Mouse (Mus musculus): ENCODE measurements around the gene Anks1b.

The Anks1b gene

DNA sequence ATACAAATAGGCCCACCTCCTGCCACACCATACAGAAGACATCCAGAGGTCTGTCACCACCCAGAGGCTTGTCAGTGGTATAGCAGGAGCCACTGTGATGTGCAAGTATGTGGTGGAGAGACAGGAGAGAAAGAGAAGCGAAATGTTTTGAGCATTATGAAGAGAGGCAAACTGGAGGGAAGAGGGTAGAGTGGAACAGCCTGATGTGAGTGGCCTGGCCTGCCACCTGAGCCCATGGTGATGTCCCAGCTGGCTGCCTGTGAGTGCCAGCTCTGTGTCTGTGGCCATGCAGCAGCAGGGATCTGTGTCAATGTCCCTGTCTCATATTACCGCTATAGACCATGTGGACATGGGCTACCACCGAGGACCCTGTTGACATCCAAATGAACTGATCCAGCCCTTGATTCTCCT lies 102.1 kb downstream of the Anks1b start:
- no peak for DNase-seq

DNA sequence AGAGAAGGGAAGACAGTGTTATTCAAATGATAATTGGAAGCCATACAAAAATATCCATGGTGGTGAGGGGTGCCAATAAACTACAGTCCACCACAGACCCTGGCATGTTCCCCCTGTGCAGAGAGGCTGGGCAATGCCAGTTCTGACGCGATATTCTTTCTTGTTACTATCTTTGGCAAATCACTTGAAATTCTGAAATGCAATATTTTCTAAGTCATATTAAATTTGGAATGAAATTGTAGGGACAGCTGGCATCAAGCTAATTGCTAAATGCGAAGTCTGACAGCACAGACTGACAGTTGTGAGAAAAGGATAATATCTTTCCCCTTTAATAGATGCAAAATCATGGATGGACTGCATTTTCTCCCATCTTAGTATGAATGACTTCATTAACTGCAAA lies 103.3 kb downstream of the Anks1b start:
- DNase-seq: no peak

GRCm38 (mm10) chr10:89994171-89994570 lies 120.9 kb downstream of the Anks1b start:
- DNase-seq: no peak

- no peak for DNase-seq
Observed at GRCm38 (mm10) chr10:89995621-89996428, 122.5 kb downstream of the Anks1b start.

DNA sequence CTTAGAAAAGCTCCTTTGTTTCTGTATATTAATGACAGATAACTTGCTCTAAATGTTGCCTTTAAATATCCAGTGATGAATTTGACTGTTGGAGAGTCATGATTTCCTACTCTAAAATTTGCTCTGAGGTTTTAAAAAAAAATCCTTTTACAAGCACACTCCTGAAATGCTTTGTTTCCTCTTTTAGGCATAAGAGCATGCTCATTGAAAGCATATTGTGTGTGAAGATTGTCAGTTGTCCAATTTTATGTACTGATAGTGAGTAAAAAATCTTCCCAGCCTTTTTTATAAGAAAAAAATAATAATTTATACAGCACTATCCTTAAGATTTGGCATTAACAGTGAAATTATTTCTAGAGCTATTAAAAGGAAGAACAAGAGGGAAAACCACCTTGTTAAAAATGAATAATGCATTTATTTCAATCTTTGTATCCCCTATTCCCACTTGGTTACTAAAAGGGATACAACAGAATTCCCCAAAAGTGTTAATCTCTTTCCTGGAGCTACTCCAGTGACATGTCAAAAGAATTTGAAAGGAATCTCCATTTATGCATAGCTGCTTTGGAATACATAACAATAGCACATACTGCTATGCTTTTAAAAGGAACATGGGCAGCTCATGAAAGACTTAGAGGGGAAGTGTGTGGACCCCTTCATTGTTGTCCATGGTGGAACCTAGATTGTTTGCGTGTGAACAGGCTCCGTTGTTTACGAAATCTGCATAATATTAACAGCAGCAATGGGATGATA lies 130.8 kb downstream of the Anks1b start:
- no peak for DNase-seq

DNA sequence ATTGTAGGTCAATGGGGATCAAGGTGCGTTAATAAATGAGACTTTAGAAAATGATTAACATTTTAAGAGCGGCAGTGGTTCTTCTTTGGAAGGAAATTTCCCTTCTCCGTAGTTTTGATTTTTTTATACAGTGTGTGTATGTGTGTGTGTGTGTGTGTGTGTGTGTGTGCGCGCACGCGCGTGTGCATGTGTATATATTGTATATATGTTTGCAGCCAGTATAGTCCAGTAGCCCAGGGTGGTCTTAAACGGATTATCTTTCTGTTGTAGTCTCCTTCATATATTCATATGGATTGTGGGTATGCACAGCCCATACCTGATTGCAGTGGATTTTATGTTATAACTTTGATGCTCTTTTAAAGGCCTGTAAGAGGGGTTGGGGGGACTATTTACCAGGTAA lies 131.6 kb downstream of the Anks1b start:
- DNase-seq: no peak

GRCm38 (mm10) chr10:90033037-90033436 lies 159.7 kb downstream of the Anks1b start:
- DNase-seq: no peak

- DNase-seq: no peak
Observed at GRCm38 (mm10) chr10:90043287-90043686, 170.0 kb downstream of the Anks1b start.

DNA sequence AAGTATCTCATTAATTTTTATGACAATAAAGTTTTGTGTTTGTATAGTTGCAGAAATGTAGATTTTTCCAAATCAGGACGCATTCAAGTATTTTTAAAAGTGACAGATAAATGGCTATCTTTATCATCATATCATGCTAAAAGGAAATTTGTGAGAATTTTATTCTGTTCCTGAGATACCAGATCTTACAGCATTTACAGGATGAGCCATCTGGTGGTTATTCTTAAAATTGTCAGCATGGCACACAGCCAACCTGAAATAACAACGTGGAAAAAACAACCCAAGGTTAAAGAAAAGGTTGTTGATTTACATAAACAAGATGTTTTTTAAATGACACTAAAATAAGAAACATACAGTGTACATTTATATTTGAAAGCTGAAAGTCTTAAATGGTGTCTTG lies 170.5 kb downstream of the Anks1b start:
- DNase-seq: peak; percentile 33

DNA sequence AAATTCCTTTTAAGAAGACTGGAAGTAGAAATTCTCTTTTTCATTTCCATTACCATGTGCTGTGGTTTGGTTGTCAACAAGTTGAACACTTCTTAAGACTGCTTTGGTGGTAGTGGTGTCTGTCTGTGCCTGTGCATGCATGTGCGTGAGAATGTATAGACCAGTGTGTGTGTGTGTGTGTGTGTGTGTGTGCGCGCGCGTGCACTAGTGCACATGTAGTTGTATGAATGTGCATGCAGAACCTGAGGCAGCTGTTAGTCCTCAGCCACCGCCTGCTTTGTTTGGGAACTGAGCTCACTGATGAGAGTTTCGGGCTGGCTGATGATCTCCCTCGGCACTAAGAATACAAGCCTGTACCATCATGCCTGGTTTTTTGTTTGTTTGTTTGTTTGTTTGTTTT lies 170.9 kb downstream of the Anks1b start:
- DNase-seq: no peak

GRCm38 (mm10) chr10:90068651-90069050 lies 195.3 kb downstream of the Anks1b start:
- no peak for DNase-seq

DNA sequence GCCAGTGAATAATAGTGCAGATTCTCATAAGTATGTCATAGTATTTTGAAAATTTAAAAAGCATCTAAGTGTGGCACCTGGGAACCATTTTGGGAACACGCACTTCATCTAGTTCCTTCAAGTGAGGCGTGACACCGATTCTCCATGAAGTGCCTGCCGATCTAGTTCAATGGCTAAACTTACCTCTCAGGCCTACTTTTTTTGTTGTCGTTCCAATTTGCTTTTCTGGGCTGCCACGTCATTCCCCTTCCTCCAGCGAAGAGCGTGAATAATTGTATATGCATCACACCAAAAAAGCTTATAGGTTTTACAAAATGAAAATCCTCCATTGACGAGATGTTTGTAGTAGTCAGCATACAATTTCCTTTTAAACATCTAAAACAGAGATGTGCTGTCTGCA lies 204.6 kb downstream of the Anks1b start:
- no peak for DNase-seq

GRCm38 (mm10) chr10:90081151-90081550 lies 207.8 kb downstream of the Anks1b start:
- DNase-seq: no peak

DNA sequence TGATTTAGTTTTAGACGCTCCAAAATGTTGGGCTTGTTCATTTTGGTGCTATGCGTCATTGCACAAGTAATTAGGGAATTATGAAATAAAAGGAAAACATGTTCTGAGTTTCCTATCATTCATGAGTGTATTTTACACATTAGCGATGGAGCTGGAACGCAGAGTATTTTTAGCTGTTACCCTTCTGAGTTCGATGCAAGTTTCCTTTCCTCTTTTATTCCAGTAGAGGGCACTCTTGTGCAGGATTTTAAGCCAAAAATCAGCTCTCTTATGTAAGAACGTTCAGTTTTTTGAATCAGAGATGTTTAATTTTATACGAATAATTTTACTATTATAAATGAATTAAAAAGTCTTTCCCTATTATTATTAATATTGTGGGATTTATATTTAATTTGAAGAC lies 208.3 kb downstream of the Anks1b start:
- DNase-seq: no peak

DNA sequence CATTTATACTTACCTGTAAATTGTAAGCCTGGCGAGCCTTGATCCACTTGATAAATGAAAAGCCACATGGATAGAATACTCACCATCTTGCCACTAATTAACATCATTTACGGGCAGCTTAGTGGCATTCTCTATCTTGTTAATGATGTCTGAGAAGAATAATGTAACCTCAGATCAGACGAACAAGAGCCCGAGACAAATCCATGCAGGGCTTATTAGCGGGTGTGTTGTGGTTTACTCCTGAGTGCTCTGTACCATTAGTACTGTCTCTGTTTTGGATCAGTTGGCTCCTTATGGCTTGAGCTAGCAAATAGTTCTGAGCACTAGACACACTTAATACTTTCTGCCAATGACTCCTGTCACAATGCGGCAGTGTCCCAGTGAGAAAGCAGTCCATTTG lies 220.6 kb downstream of the Anks1b start:
- DNase-seq: no peak

GRCm38 (mm10) chr10:90112662-90113061 lies 239.4 kb downstream of the Anks1b start:
- DNase-seq: peak; percentile 50

DNA sequence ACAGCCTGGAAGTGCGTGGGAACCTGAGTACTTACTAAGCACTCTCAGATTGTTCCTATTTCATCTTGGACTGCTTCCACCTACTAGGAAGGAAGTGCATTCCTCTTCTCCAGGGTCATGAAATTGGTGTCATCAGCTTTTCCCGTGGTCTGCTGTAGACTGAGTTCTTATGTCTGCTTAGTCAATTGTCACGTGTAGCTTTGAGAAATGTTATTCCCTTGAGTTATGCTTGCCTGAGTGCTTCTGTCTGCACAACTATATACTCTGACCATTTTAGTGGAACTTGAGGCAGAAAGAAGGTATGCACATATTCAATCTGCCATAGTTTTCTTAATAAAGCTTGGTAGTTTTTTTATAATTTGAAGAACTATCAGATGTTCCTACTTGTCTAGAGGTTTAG lies 243.6 kb downstream of the Anks1b start:
- no peak for DNase-seq

DNA sequence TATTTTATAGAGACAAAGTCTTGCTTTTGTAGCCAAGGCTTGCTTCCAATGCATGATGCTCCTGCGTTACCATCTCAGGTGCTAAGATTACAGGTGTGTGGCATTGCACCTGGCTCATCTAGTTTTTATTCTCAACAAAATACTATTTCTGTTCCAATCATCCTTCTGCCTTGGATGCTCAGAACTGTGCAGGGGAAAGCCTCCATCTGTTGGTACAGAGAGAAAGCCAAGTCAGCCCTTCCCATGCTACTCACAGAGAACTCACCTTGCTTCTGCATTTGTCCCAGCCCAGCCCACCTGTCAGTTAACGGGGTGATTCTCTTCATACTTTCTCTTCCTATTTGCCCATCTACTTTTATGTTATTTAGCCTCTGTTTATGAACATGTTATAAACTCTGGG lies 244.5 kb downstream of the Anks1b start:
- no peak for DNase-seq

GRCm38 (mm10) chr10:90137538-90137937 lies 264.2 kb downstream of the Anks1b start:
- DNase-seq: no peak

- no peak for DNase-seq
Observed at GRCm38 (mm10) chr10:90140947-90141346, 267.6 kb downstream of the Anks1b start.

- no peak for DNase-seq
Observed at GRCm38 (mm10) chr10:90144444-90144843, 271.1 kb downstream of the Anks1b start.

- DNase-seq: no peak
Observed at GRCm38 (mm10) chr10:90151510-90151909, 278.2 kb downstream of the Anks1b start.

DNA sequence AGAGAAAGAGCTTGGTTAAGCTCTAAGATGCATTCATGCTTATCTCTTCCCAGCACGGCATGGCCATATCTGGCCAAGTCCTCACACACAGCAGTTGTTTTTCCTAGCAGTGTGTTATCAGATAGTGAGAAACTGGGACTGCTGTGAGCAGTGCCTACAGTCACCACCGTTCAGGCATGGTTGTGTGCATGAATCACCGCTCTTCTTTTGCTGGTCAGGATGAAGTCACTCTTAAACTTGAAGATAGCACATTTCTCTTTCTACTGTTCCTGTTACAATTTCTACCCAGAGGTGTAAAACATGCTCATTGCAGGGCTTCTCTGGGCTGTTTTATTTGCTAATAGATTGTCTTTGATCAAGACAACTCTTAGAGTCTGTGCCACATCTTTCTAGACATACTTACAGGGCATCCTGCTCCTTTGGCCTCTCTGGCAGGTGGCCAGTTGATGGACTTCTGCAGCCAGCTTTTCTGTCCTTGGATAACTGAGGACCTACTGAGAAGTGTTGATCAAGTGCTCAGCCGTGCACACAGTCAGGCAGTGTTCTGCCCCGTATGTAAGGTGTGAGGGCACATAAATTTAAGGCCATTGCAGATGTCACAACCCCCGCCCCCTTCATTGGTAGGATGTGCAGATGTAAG lies 296.8 kb downstream of the Anks1b start:
- DNase-seq: no peak

DNA sequence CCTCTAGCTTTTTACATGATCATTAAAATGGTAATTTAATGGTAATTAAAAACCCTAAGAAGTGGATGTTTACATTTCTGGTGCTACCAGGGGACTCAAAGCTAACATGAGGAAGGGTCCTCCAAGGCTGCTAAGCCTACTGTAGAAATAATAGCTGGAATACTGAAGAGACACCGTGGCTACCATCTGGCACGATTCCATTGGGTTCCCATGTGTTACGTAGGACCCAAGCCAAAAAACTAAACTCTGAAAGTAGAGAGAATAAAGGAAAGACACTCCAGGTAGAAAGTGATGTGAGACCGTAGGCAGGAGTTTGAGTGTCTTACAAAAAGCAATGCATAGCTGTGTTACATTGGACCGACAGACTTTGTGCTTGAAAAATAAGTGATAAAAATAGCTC lies 317.1 kb downstream of the Anks1b start:
- no peak for DNase-seq
